Mouse (Mus musculus) liver, postnatal 0 days (tissue): ENCODE measurements around the gene Pcyt1a.

Source experiments
- CTCF ChIP-seq: sonication (generic); IDR thresholded peaks from 2 replicates; pipeline ENCODE4 v1.5.1; 2016; ENCODE audit warnings: antibody characterized with exemption, low read depth
- EP300 ChIP-seq: IDR thresholded peaks from 2 replicates; pipeline ENCODE4 v1.6.1; 2016; ENCODE audit warnings: antibody characterized with exemption, low read depth, mild to moderate bottlenecking

GRCm38 (mm10) chr16:32461713-32462112 is 31.0 kb downstream of the Pcyt1a start:
- TF ChIP-seq CTCF (no peak), EP300 (no peak)
